Mouse (Mus musculus) liver, adult 2 months (tissue): ENCODE data around the gene Gm4869.

ENCODE experiments used
- CTCF ChIP-seq: fragments of 200-500 bp; IDR thresholded peaks from 2 replicates; pipeline ENCODE4 v1.5.1; 2011; ENCODE audit warnings: low read depth, low read length, control low read depth
- POLR2A ChIP-seq: fragments of 200-500 bp; IDR thresholded peaks from 2 replicates; pipeline ENCODE4 v1.6.1; 2011; ENCODE audit warnings: low read length, control low read depth; ENCODE audit not compliant: insufficient read depth; ENCODE audit errors: extremely low read depth

- no peak for TF ChIP-seq CTCF
- TF ChIP-seq POLR2A = no peak
These were observed 92.8 kb downstream of the Gm4869 start for GRCm38 (mm10) chr5:140538111-140538683.
